Mouse (Mus musculus) ES-E14 (cell line): ENCODE data around the gene 4930432K21Rik. TPM values are rescaled to one million over a fixed set of nuclear protein-coding genes. Genes with fewer than 3 reads are reported as not detected.

Experiments used
- DNase-seq: peaks from one replicate; pipeline ENCODE4 v3.0.0-alpha.2; 2013; ENCODE audit warnings: low read depth, low spot score
- H3K27ac ChIP-seq: 2 replicates; pipeline ENCODE4 v1.5.1; 2012; ENCODE audit warnings: low read depth, mild to moderate bottlenecking, low read length, moderate library complexity, mixed read lengths; ENCODE audit not compliant: poor library complexity, insufficient read depth, severe bottlenecking
- H3K36me3 ChIP-seq: 2 replicates; pipeline ENCODE4 v1.6.1; 2012; ENCODE audit warnings: mild to moderate bottlenecking, low read length, moderate library complexity, mixed read lengths; ENCODE audit not compliant: control insufficient read depth, poor library complexity, insufficient read depth, severe bottlenecking
- H3K4me1 ChIP-seq, 2 experiments: fragments of 150-350 bp in 1 of 2; sonication (generic) in 1 of 2; 2 replicates each; pipeline ENCODE4 v1.6.1; 2012; ENCODE audit warnings: low read length in 2 of 2, mild to moderate bottlenecking in 1 of 2, mixed read lengths in 1 of 2; ENCODE audit not compliant: control insufficient read depth in 2 of 2, insufficient read depth in 2 of 2, poor library complexity in 1 of 2
- H3K4me3 ChIP-seq, 2 experiments: fragments of 150-350 bp in 1 of 2; sonication (generic) in 1 of 2; 2 replicates each; pipeline ENCODE4 v1.5.1; 2012; ENCODE audit warnings: low read length in 2 of 2, low read depth in 1 of 2, mild to moderate bottlenecking in 1 of 2, mixed read lengths in 1 of 2; ENCODE audit not compliant: insufficient read depth in 1 of 2, poor library complexity in 1 of 2, severe bottlenecking in 1 of 2
- H3K9ac ChIP-seq: 2 replicates; pipeline ENCODE4 v1.6.1; 2012; ENCODE audit warnings: low read depth, mild to moderate bottlenecking, low read length, mixed read lengths; ENCODE audit not compliant: poor library complexity, insufficient read depth, severe bottlenecking
- H3K9me3 ChIP-seq: fragments of 150-350 bp; sonication (generic); 2 replicates; pipeline ENCODE4 v1.6.1; 2012; ENCODE audit warnings: low read depth, mild to moderate bottlenecking, low read length; ENCODE audit not compliant: control insufficient read depth, insufficient read depth
- CHD2 ChIP-seq: IDR thresholded peaks from 2 replicates; pipeline ENCODE4 v1.6.1; 2014; ENCODE audit warnings: mild to moderate bottlenecking, low read depth, low read length, inconsistent platforms
- HCFC1 ChIP-seq: IDR thresholded peaks from 2 replicates; pipeline ENCODE4 v1.6.1; 2012; ENCODE audit warnings: low read length, inconsistent platforms, borderline replicate concordance; ENCODE audit not compliant: insufficient read depth
- MAFK ChIP-seq: IDR thresholded peaks from 2 replicates; pipeline ENCODE4 v1.6.1; 2014; ENCODE audit warnings: mild to moderate bottlenecking, low read depth, low read length, inconsistent platforms; ENCODE audit not compliant: insufficient read depth
- ZC3H11A ChIP-seq: IDR thresholded peaks from 2 replicates; pipeline ENCODE4 v1.6.1; 2012; ENCODE audit warnings: low read depth, mild to moderate bottlenecking, inconsistent platforms, low read length, borderline replicate concordance
- ZNF384 ChIP-seq: IDR thresholded peaks from 2 replicates; pipeline ENCODE4 v1.6.1; 2012; ENCODE audit warnings: low read depth, low read length, inconsistent platforms
- in situ Hi-C, 2 experiments: fragments of 600-800 bp; cut with MboI; formaldehyde crosslinking; loops; one replicate each; pipeline ENCODE4 v1.15.1; 2025; ENCODE audit warnings: low sequenced_read_pairs in 2 of 2, inconsistent platforms in 1 of 2; ENCODE audit not compliant: unreplicated experiment in 2 of 2
- total RNA-seq: library from RNA; depleted of rRNA; stranded (reverse); fragments of 300-350 nt; gene quantifications from 2 replicates; pipeline ENCODE4 v1.2.3, GENCODE M21; 2012; rRNA removed

Gene 4930432K21Rik
- total RNA-seq, 1 experiment: 4.9 TPM

DNA sequence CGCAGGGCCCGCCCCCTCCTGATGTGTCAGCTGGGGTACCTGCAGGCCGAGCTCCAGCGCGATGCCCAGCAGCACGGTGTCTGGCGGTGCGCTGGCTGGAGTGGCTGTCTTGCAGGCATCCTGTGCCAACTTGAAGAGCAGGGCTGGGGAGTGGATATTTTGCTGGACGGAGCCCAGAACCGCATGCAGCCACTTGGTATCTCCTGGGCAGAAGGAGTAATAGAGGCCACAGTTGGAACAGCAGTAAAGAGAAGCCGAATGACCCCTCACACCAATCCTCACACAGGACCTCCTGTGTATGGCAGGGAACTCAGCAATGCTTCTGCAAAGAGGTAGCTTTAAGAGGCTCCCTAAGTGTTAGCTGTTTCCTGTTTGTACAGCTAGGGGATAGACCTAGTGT, 69.4 kb downstream of the 4930432K21Rik start:
- no peak for DNase-seq
- H3K9ac ChIP-seq: no peak overlapping the region
- peaks cover 51% of the 10 kb centered on the region for H3K36me3 ChIP-seq
- no peak overlapping the region for H3K27ac ChIP-seq
- H3K4me1 ChIP-seq: 0 out of 4 replicates have a peak, but pooled peaks cover 0 to under 1% of the 10 kb centered on the region in 2 experiments
- in situ Hi-C loops: no loop called here
- TF ChIP-seq HCFC1: no peak
- TF ChIP-seq CHD2: no peak
- no peak for TF ChIP-seq ZC3H11A
- TF ChIP-seq MAFK: no peak
- TF ChIP-seq ZNF384: no peak
- H3K4me3 ChIP-seq: no peak overlapping the region
- no peaks in the 10 kb centered on the region for H3K9me3 ChIP-seq

DNA sequence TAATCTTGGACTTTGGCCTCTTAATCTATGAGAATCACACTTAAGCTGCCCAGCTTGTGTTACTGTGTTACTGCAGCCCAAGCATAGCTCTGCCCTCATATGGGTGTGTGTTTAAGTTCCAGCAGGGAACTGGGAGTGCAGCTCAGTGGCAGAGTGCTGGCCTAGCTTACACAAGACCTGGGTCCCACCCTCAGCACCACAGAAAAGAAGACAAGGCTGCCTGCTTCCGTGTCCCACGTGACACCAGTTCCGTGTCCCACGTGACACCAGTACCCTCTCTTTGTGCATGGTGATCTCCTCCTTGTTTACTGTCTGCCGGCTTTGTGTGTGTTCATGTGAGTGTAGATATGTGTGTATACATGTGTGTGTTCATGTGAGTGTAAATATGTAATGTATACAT, 70.3 kb downstream of the 4930432K21Rik start:
- Histone ChIP-seq H3K4me1 (peaks cover 2 to 3% of the 10 kb centered on the region in 2 experiments; a peak in 1 of 4 replicates), H3K9ac (no peak overlapping the region), H3K36me3 (peaks cover 47% of the 10 kb centered on the region), H3K4me3 (no peak overlapping the region), H3K27ac (no peak overlapping the region), H3K9me3 (no peaks in the 10 kb centered on the region)
- in situ Hi-C loops: no loop called here
- TF ChIP-seq MAFK (no peak), HCFC1 (no peak), ZNF384 (no peak), ZC3H11A (no peak), CHD2 (no peak)
- no peak for DNase-seq

DNA sequence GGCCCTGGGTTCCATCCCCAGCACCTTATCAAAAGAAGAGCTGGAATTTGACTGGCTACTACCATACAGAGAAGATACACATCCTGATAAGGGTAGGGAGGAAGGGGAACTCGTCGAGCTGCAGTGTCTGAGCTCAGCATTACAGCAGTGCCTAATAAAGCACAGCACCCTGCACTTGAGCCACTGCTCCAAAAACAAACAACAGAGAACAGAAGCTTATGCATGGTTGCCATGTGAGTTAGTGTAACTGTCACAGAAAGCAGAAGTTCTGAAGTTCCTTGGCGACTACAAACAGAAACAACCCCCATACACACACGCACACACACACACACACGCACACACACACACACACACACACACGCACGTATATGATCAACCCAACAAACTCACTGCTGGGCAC, 72.3 kb downstream of the 4930432K21Rik start:
- no peaks in the 10 kb centered on the region for H3K9me3 ChIP-seq
- H3K36me3 ChIP-seq: peaks cover 42% of the 10 kb centered on the region
- H3K9ac ChIP-seq: no peak overlapping the region
- no peak overlapping the region for H3K4me3 ChIP-seq
- H3K27ac ChIP-seq: no peak overlapping the region
- no peak for DNase-seq
- no peak for TF ChIP-seq ZC3H11A
- no peak for TF ChIP-seq MAFK
- TF ChIP-seq HCFC1: no peak
- TF ChIP-seq CHD2: no peak
- no peak for TF ChIP-seq ZNF384
- peaks cover 2 to 6% of the 10 kb centered on the region in 2 experiments; a peak in 1 of 4 replicates for H3K4me1 ChIP-seq
- in situ Hi-C loops: no loop called here

Other genes with a start within 250 kb of the 4930432K21Rik start
- 119 and 213 TPM in 2 replicates for gene Adgrl1, start 247.9 kb upstream of the 4930432K21Rik start, total RNA-seq
- gene Gm10644, start 192.8 kb upstream of the 4930432K21Rik start, total RNA-seq: 1.8 and 3.1 TPM in 2 replicates
- gene Asf1b, start 192.5 kb upstream of the 4930432K21Rik start, total RNA-seq: 30.3 and 43.3 TPM in 2 replicates
- gene Prkaca, start 175.0 kb upstream of the 4930432K21Rik start, total RNA-seq: 19.4 and 31.4 TPM in 2 replicates
- gene Samd1, start 150.4 kb upstream of the 4930432K21Rik start, total RNA-seq: 125 and 191 TPM in 2 replicates
- gene 1700067K01Rik, start 146.5 kb upstream of the 4930432K21Rik start, total RNA-seq: 1.2 and 1.8 TPM in 2 replicates
- 4.6 and 9.1 TPM in 2 replicates for gene 2210011C24Rik, start 135.9 kb upstream of the 4930432K21Rik start, total RNA-seq
- 25.5 and 29.0 TPM in 2 replicates for gene Palm3, start 126.6 kb upstream of the 4930432K21Rik start, total RNA-seq
- 0.89 and 3.6 TPM in 2 replicates for gene Il27ra, start 105.4 kb upstream of the 4930432K21Rik start, total RNA-seq
- gene Rln3, start 103.0 kb upstream of the 4930432K21Rik start, total RNA-seq: 7.3 and 26.6 TPM in 2 replicates
- gene Gm10643, start 82.9 kb upstream of the 4930432K21Rik start, total RNA-seq: 1.5 and 1.7 TPM in 2 replicates
- 16.2 and 22.3 TPM in 2 replicates for gene Rfx1, start 81.2 kb upstream of the 4930432K21Rik start, total RNA-seq
- 53.5 and 62.0 TPM in 2 replicates for gene Dcaf15, start 43.3 kb upstream of the 4930432K21Rik start, total RNA-seq
- 1.5 and 2.0 TPM in 2 replicates for gene Podnl1, start 22.0 kb upstream of the 4930432K21Rik start, total RNA-seq
- gene Cc2d1a, start 89 bp upstream of the 4930432K21Rik start, total RNA-seq: 17.7 and 18.9 TPM in 2 replicates
- gene Nanos3, start 37.2 kb downstream of the 4930432K21Rik start, total RNA-seq: 7.0 and 9.9 TPM in 2 replicates
- gene Zswim4, start 89.0 kb downstream of the 4930432K21Rik start, total RNA-seq: 22.1 and 24.6 TPM in 2 replicates
- 148 and 181 TPM in 2 replicates for gene D8Ertd738e, start 101.7 kb downstream of the 4930432K21Rik start, total RNA-seq
- 32.7 and 55.6 TPM in 2 replicates for gene Mri1, start 109.3 kb downstream of the 4930432K21Rik start, total RNA-seq
- 12.5 and 14.9 TPM in 2 replicates for gene Ccdc130, start 122.4 kb downstream of the 4930432K21Rik start, total RNA-seq
- gene Cacna1a, start 240.4 kb downstream of the 4930432K21Rik start, total RNA-seq: 27.4 and 33.4 TPM in 2 replicates